ENCODE assay signal across 11 mouse cellular contexts in the genomic region with DNA sequence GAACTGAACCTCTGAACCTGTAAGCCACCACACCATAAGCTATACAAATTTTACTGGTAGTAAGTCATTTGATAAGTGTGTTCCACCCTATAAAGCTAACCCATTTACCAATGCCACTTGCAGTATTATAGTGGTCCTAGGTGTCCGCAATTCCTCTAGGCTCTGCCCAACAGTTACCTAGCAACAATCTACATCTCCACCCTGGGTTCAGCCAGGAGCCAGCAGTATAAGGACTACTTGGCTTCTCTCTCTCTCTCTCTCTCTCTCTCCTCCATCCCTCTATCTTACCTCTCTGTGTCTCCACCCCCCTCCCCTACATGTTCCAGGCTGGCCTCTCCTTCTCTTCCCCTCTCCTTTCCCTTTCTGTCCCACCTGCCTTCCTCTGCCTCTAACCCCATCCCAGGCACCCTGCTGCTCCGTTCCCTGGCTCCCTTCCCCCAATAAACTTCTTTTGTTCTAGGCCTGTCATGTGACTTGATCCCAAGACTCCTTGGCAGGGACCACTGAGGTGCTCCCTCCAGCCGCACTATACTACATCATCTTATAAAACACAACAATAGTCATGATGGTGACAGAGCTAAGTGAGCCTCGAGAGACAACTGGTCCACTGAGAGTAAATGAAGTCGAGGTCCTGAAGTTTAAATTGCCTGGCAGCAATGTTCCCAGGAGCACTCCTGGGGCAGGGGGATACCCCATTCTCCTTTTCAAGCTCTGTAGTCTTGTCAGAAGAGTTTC. TPM values are rescaled to one million over a fixed set of nuclear protein-coding genes. Genes with fewer than 3 reads are reported as not detected.
DNase-seq lines count a peak whose midpoint lies in the region; ATAC-seq and TF ChIP-seq lines count a peak whose summit lies in the region.
"Had no signal": no experiment of that assay in that cellular context is flagged by ENCODE, and none has a peak within 500 bp of the region (broad histone marks: within the 10 kb centered on the region; RNA-seq: fewer than 3 reads in every experiment).

No protein-coding gene starts in this region.

- peaks cover 32% of the 10 kb centered on the region for H3K4me1 ChIP-seq in heart, embryonic 10.5 days
- 0 out of 2 replicates have a peak, but pooled peaks cover 4% of the 10 kb centered on the region for H3K4me1 ChIP-seq in lung, embryonic 14.5 days (ENCODE audit: insufficient read depth)
- peaks cover 8% of the 10 kb centered on the region for H3K4me1 ChIP-seq in liver, embryonic 11.5 days (replicated peaks; ENCODE audit: control insufficient read depth, insufficient read depth, low read length)

- peak overlapping the region; percentile 78 for H3K27ac ChIP-seq in heart, embryonic 10.5 days
- no peak overlapping the region for H3K27ac ChIP-seq in lung, embryonic 14.5 days (ENCODE audit: low read depth)
- H3K27ac ChIP-seq in liver, embryonic 11.5 days (ENCODE audit: low read depth, low read length), result 0 out of 2 replicates have a peak overlapping the region, but pooled peaks have one; percentile 94

- WGBS in heart, embryonic 10.5 days, result 14% methylated on average over 5 of the region's 5 CpGs
- 16% methylated on average over 5 of the region's 5 CpGs for WGBS in lung, embryonic 14.5 days
- WGBS in liver, embryonic 11.5 days, result 31% methylated on average over 5 of the region's 5 CpGs

- intact Hi-C loops in left cerebral cortex, postnatal 36 days (cut with DNase I), result no loop called here

- no peak overlapping the region; the same call in 1 of the 2 replicates for H3K4me3 ChIP-seq in heart, embryonic 10.5 days
- H3K4me3 ChIP-seq in lung, embryonic 14.5 days (ENCODE audit: low read depth, low read length), result no peak overlapping the region
- no peak overlapping the region for H3K4me3 ChIP-seq in liver, embryonic 11.5 days (ENCODE audit: low read depth, low read length)

- H3K27me3 ChIP-seq in heart, embryonic 10.5 days (ENCODE audit: insufficient read depth, poor library complexity, severe bottlenecking), result peaks cover 16% of the 10 kb centered on the region
- H3K27me3 ChIP-seq in lung, embryonic 14.5 days (ENCODE audit: insufficient read depth, low read length), result no peaks in the 10 kb centered on the region
- no peaks in the 10 kb centered on the region for H3K27me3 ChIP-seq in liver, embryonic 11.5 days (replicated peaks; ENCODE audit: control insufficient read depth, insufficient read depth, low read length)

- no peaks in the 10 kb centered on the region for H3K9me3 ChIP-seq in heart, embryonic 10.5 days
- no peaks in the 10 kb centered on the region for H3K9me3 ChIP-seq in lung, embryonic 14.5 days (ENCODE audit: low read depth, low read length)
- H3K9me3 ChIP-seq in liver, embryonic 11.5 days (ENCODE audit: control insufficient read depth, low read length), result no peaks in the 10 kb centered on the region

- H3K9ac ChIP-seq in lung, embryonic 14.5 days, result no peak overlapping the region
- no peak overlapping the region for H3K9ac ChIP-seq in liver, embryonic 11.5 days (ENCODE audit: low read depth, low read length)

- H3K36me3 ChIP-seq in heart, embryonic 10.5 days, result no peaks in the 10 kb centered on the region
- no peaks in the 10 kb centered on the region for H3K36me3 ChIP-seq in lung, embryonic 14.5 days (ENCODE audit: insufficient read depth)
- H3K36me3 ChIP-seq in liver, embryonic 11.5 days (ENCODE audit: control insufficient read depth, insufficient read depth, low read length), result no peaks in the 10 kb centered on the region

- H3K4me2 ChIP-seq in lung, embryonic 14.5 days, result peak overlapping the region; percentile 64; the same call in 1 of the 2 replicates
- no peak overlapping the region; the same call in 1 of the 2 replicates for H3K4me2 ChIP-seq in liver, embryonic 11.5 days

- peak; percentile 23; the same call in 1 of the 2 replicates for ATAC-seq in lung, embryonic 14.5 days (ENCODE audit: insufficient read depth)
- ATAC-seq in liver, embryonic 11.5 days (replicated peaks; ENCODE audit: low FRiP score), result 0 out of 2 replicates have a peak, but pooled peaks have one; percentile 3

- DNase-seq in heart, embryonic 10.5 days (ENCODE audit: low spot score), result no peak
- DNase-seq in heart, adult 18-20 months, result no peak
- DNase-seq in lung, embryonic 14.5 days, result no peak
- DNase-seq in lung, adult 18-20 months, result no peak
- DNase-seq in ES-CJ7 (ENCODE audit: low read depth, low spot score), result peak; percentile 34
- no peak for DNase-seq in liver, embryonic 11.5 days (ENCODE audit: low spot score)
- no peak for DNase-seq in gastrocnemius, adult 18-20 months (ENCODE audit: low spot score)
- no peak for DNase-seq in left cerebral cortex, postnatal 36 days (ENCODE audit: low spot score in 2 of 2)
- DNase-seq: cerebellum, adult 9-11 months; gastrocnemius, postnatal 10 days; thymus, postnatal 4 days had no signal

- TF ChIP-seq CTCF in lung, embryonic 14.5 days (IDR thresholded peaks at IDR 0.05; ENCODE audit: low read depth), result no peak

RNA-seq across cellular contexts. Expression of gene Egln3, which starts 42.0 kb away (rescaled TPM):
- polyA plus RNA-seq in heart, embryonic 10.5 days (2016; fragmentation: Nextera tagmentation; extraction: Ambion mirVana), result 5.4 and 6.1 TPM in 2 replicates
- 10 to 100 TPM; 63.6 to 77.8 TPM for total RNA-seq in heart, adult 18-20 months (2021)
- polyA plus RNA-seq in lung, embryonic 14.5 days (2014; fragmentation: Nextera tagmentation; extraction: Ambion mirVana), result 11.4 and 15.5 TPM in 2 replicates
- polyA plus RNA-seq in liver, embryonic 11.5 days (2014; fragmentation: Nextera tagmentation; extraction: Ambion mirVana), result 11.6 TPM in 2 replicates
- 10 to 100 TPM; 42.6 to 43.9 TPM for total RNA-seq in gastrocnemius, adult 18-20 months (2021)
- total RNA-seq in left cerebral cortex, postnatal 36 days (2021), result 1 to 10 TPM; 9.1 to 9.9 TPM
